Mouse (Mus musculus) adrenal gland, adult 2 months (tissue): ENCODE measurements around the gene Igfbp6. TPM values are rescaled to one million over a fixed set of nuclear protein-coding genes. Genes with fewer than 3 reads are reported as not detected.
"Not testable (repeated sequence)": the region's sequence is repeated elsewhere in the genome, so short reads cannot be mapped to it uniquely, and the experiment has no call there.

Source experiments
- DNase-seq: peaks from one replicate; pipeline ENCODE4 v3.0.0; 2021
- polyA plus RNA-seq: library from polyadenylated mRNA; depleted of rRNA; stranded (reverse); fragments of >200 nt; gene quantifications from 2 replicates; pipeline ENCODE4 v1.2.3, GENCODE M21; 2012
- total RNA-seq, 2 experiments: library from RNA; stranded (reverse); gene quantifications; 2 replicates each; pipeline ENCODE4 v1.2.3; 2021

The Igfbp6 gene
- total and polyA plus RNA-seq, 3 experiments: 37.7 to 71.0 (median 65.0) TPM

DNA sequence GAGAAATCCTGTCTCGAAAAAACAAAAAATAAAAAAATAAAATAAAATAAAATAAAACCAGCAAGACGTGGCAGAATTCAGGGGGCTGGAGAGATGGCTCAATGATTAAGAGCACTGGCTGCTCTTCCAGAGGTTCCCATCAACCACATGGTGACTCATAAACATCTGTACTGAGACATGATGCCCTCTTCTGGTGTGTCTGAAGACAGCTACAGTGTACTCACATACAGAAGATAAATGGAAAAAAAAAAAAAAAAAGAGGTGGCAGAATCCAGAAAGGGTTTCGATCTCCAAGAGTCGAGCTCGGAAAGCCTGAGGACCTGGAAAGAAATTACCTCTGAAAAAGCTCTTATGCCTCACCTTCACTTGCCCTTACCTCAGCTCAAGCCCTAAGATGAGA lies 3.0 kb upstream of the Igfbp6 start:
- no peak for DNase-seq

DNA sequence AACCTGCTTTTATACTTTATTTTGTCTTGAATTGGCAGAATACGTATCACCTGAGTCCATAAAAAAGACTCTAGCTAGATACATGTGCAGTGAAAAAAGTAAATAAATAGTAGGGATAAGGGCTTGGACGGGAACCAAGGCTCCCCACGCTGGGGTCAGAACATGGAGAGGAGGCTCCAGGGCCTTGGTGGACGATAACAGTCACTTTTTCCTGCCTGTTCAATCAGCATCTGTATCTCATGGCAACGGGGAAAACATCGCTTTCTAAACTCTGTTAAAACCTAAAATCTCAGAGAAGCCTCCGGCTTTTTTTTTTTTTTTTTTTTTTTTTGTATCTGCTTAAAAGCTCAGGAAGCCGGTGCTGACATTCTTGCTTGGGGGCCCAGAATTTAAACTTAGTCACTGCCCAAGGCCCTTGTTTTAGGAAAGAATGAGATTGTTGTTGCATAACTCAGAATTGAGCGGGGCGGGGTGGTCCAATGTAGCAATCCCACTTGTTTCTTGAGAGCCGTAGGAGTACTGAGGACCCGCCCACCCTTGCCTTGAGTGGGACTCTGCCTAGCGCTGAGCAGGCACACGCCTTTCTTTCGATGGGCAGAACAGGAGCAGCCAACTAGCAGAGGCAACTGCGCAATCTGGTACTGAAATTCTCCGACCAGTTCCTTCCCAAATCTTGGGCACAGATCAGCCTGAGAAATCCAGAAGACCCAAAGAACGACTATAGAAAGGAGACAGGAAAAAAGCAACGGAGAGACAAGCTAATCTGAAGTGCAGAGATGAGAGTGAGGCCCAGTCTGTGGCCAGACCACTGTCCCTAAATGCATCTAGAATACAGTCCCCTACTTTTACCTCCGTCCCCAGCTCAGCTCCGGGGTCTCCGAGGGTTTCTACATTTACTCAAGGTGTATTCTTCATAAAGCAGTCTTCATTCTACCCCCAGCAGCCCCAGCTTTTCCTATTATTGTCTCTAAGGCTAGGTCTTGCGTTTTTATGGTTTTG lies 949 bp upstream of the Igfbp6 start:
- no peak for DNase-seq

DNA sequence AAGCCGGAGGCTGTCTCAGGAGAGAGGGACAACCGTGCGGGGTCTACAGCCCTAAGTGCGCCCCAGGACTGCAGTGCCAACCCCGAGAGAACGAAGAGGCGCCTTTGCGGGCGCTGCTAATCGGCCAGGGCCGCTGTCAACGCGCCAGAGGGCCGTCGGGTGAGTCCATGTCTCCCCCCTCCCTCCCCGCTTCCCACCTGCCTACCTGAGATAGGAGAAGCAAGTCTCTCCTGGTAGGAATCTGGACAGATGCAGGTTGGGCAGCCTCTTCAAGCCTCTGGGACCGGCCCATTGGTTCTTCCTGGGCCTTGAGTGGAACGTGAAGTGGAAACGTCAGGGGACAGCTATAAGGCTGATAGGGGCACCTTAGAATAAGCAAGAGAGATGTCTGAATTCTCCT lies 564 bp downstream of the Igfbp6 start:
- DNase-seq: no peak

DNA sequence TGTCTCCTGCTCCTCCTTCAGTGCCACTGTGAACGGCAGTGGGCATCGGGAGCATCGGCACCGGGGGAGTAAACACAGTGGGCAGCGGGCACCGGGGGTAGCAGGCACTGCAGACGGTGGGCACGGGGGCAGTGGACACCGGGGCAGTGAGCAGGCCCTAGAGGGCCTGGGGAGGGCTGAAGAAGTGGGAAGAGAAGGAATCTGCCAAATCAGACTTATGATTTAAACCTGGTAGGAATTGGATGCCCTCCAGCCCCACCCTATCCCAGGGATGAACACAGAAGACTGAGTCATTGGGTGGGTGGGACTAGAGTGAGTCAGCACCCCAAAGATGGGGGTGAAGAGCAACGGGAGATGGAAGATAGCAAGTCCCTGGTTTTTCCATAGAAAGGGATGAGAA lies 1.2 kb downstream of the Igfbp6 start:
- DNase-seq: peak; percentile 90

DNA sequence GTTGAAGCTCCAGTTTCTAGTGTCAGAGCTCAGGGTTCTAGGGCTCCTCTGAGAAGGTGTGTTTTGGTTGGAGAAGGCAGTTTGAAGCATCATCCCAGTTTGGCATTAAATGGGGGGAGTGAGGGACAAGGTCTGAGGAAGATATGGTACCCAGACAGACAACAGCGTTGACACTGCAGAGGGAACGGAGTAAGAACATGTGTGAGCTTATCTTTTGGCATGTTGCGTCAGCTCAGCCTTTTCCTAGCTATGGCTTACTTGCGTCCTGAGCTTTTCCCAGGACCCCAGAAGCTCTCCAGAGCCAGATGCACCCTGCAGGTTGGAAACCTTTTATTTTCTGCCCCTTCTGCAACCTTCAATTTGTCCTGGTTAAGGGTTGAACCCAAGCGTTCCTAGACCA lies 1.9 kb downstream of the Igfbp6 start:
- DNase-seq: no peak

DNA sequence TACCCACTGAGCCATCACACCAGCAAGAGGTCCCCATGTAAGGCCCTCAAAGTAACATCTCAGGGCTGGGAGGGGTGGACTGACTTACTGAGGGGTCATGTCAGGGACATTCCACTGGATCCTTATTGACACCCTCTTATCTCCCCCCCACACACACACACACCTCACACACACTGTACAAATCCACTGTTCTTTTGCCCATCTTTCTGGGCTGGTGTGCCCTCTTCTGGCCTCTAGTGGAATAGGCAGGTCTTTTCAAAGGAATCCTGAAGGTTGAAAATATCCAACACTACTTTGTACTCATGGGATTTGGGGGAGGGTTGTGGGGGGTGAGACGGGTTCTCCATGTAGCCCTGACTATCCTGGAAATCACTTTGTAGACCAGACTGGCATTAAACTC lies 2.7 kb downstream of the Igfbp6 start:
- no peak for DNase-seq

DNA sequence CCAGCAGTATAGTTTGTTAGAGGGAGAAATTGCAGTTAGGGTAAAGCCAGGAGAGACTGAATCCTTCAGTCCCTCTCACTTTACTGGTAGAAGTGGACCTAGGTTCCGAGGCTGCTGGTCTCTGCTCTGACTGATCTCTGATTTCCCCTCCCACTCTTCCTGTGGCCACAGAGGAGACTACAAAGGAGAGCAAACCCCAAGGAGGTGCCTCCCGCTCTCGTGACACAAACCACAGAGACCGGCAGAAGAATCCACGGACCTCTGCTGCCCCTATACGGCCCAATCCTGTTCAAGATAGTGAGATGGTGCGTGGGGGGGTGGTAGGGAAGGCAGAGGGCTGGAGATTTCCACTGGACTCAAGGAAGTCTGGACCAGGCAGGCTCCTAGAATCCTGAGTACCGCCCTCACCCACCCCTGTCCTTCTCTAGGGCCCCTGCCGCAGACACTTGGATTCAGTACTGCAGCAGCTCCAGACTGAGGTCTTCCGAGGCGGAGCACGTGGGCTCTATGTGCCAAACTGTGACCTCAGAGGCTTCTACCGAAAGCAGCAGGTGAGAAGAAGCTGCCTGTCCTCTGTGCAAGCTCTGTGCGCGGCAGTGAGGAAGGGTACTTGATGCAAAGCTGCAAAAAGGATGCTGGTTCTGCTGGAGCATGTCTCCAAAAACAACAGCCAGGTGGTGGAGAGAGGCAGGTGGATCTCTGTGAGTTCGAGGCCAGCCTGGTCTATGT lies 3.7 kb downstream of the Igfbp6 start:
- DNase-seq: no peak

DNA sequence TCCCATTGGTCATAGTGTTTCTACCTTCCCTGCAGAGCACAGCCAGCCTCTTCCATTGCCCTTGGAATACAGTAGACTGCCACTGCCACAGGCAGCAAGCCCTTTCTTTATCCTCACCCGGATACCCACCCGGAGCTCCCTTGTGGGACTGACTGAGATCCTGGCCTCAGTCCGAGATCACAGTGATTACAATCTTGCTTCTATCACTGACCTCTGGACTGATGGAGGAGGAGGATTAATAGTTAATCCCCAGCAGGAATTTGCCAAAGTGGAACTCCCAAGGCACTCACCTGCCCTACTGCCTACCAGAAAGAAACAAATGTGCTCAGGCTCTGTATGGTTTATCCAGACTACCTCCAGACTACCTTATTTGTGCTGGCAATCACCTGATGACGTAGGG lies 5.4 kb downstream of the Igfbp6 start:
- no peak for DNase-seq

DNA sequence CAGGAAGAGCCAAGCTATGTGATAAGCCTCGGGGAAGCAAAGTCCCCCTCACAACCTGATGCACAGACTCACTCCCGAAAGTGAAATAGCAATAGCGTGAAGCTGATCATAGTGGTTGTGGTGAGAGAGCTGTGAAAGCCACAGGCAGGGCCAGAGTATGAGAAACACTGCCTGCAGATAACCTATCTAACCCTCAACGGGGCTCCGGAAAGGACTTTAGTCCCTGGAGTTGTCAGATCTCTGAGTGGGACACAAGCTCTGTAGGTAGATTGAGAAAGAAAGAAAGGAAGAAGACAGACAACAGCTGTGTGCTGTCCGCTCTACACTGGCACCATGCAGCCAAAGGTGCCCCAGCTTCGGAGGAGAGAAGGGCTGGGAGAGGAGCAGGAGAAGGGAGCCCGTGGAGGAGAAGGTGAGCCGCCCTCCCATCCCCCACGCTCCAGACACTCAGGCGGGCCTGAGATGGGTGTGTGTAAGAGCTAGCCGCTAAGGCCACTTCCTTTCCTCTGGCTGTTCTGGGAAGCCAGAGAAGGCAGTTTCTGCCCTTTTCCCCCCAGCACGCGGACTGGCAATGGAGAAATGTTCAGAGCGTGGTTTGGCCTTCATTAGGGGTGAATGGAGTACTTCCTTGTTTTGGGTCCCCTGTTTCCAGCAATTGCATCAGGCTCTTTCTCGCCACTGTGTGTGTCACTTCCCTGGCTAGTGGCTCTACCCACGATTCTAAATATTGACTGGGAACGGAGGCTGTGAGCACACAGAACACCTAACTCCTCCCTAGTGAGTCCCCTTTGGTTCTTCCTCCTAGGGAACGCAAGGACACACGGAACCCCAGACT lies 6.4 kb downstream of the Igfbp6 start, which contains the start of gene Soat2:
Gene Soat2 (plus strand): TSS at position 226 of the 835 bp plus-strand sequence.
- DNase-seq: peak; percentile 54

DNA sequence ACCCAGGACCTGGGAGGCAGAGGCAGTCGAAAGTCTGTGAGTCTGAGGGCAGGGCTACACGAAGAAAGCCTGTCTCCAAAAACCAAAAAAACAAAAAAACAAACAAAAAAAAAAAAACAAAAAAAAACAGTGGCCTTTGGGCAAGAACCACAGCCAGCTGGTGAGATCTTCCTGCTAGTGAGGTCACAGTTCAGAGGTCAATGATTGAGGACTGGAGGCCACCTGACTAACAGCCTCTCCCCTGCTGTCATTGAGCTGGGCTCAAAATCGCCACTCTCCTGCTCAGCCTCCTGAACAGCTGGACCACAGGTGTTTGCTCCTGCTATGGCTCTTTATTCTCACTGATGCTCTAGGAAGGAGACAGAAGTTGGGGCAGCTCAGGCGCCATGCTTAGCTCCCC lies 8.5 kb downstream of the Igfbp6 start:
- no peak for DNase-seq

DNA sequence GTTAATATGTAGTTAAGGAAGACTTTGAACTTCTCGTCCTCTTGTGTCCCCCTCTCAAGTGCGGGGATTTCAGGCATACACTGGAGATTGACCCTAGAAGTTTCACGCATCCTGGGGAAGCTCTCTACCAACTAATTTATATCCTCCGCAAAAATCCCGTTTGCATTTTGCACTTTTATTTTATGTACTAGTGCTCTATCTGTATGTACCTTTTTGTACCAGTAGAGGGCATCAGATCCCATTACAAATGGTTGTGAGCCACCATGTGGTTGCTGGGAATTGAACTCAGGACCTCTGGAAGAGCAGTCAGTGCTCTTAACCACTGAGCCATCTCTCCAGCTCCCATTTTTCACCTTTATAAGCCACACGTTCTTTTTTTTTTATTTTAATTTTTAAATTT lies 10.8 kb downstream of the Igfbp6 start:
- not testable (repeated sequence) for DNase-seq

DNA sequence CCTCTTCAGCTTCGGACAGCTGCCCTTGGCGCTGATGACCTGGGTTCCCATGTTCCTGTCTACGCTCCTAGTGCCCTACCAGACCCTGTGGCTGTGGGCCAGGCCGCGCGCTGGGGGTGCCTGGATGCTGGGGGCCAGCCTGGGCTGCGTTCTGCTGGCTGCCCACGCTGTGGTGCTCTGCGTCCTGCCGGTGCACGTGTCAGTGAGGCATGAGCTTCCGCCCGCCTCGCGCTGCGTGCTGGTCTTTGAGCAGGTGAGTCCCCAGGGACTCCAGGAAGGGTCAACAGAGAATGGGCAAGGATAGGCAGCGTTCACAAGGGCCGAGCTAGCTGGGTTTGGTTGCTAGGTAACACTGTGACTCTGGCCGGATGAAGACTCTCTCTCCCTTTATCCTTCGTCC lies 12.7 kb downstream of the Igfbp6 start:
- no peak for DNase-seq

DNA sequence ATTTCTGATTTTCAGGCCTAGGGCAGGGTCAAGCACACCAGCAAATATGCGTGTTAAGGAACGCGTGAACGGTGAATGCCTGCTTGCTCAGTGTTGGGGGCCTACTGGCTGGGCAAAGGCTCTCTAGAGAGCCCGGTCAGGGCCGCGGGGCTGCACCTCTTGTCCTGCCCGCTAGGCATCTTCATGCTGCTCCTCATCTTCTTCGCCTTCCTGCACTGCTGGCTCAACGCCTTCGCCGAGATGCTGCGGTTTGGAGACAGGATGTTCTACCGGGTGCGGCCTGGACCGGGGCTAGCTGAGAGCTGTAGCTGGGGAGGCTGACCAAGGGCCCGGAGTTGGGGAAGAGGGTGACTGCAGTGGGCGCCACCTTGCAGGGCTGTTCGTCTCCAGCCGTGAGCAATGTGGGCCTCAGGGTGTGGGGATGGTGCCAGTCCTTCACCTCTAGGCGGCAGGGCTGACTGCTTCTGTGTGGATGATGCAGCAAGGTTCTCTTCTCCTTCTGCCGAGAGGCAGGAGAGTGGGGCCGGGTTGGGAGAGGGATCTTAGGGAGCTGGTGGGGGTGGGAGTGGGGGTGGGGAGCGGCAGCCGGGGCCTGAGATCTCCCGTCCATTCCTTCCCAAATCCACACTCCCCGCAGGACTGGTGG lies 16.4 kb downstream of the Igfbp6 start:
- DNase-seq: no peak

DNA sequence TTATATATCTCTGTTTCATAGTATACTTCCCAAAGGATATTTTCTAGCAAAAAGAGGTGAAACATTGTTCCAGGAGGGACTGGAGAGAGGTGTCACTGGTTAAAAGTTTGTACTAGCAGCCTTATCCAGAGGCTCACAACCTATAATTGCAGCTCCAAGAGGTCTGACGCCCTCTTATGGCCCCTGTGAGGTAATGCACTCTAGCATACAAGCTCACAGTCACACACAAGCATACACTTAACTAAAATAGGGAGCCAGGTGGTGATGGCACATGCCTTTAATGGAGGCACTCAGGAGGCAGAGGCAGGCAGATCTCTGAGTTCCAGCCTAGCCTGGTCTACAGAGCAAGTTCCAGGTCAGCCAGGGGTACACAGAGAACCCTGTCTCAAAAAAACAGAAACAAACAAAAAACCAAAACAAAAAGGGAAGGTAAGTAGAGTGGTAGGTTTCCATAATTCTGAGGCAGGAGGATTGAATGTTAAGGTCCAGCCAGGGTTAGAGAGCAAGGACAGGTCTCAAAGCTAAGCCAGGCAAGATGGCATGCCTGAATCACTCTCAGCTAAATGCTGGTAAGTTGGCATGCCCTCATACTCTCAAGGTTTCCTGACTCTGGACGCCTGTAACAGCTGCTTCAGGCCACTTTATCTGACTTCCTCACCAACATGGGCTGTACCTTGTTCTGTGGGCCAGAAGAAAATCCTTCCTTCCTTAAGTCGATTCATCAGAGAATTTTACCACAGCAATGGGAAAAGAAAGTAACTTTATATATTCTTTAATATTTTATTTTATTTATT lies 19.9 kb downstream of the Igfbp6 start:
- peak; percentile 62 for DNase-seq

DNA sequence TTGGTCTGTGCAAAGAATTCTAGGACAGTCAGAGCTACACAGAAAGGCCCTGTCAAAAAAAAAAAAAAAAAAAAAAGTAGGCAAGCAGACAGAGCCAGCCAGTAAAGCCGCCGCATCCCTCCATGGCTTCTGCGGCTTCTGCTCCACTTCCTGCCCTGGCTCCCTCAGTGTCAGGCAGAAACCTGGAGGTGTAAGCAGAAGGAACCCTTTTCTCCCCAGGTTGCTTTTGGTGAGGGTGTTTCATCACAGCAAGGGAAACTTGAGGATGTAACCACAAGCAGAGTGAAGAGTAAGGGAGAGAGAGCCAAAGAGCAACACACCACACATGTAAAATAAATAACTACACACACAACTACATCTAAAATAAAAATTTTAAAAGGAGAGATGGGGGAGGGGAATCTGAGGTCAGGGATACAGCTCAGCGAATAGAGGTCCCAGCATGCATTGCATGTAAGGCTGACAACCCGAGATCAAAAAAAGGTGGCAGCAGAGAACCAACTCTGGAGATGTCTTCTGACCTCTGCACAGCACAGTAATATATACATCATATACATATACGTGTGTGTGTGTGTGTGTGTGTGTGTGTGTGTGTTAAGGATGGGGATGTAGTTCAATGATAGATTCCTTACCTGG lies 21.4 kb downstream of the Igfbp6 start:
- no peak for DNase-seq

DNA sequence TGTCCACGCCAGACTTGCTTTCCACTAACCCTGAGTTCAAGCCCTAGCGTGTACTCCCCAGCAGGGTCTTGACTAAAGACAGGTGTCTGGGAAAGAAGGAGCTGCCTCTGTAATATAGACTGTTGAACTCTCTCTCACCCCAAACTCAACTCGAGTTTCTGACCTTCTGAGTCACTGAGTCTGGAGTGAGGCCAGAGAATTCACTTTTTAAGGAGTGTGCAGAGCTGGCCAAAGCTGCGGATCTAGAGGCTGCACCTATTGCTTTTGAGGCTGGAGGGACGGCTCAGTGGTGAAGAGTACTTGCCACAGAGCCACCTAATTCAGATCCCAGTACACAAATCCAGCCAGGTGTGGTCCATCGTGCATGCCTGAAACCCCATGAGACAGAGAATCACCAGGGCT lies 23.5 kb downstream of the Igfbp6 start:
- DNase-seq: peak; percentile 81

DNA sequence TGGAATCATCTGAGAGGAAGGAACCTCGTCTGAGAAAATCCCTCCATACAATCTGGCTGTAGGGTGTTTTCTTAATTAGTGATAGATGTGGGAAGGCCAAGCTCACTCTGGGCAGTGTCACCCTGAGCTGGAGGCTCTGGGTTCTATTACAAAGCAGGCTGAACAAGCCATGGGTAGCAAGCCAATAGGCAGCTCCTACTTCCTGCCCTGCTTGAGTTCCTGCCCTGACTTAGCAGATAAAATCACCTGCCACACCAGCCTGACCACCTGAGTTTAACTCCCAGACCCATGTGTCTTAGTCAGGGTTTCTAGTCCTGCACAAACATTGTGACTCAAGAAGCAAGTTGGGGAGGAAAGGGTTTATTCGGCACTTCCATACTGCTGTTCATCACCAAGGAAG lies 24.9 kb downstream of the Igfbp6 start:
- no peak for DNase-seq

DNA sequence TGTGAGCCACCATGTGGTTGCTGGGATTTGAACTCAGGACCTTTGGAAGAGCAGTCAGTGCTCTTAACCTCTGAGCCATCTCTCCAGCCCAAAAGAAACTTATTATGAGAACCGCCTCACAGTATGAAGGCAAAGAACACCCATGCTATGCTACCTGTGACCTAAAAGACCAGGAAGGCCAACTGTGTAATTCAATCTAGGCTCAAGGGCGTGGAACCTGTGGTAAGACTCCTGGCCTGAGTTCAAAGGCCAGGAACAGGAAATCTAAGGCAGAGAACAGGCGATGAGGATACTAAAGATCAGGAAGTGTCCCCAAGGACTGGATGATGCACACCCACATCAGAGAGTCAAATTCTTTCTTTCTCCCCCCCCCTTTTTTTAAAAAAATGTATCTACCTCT lies 29.4 kb downstream of the Igfbp6 start:
- no peak for DNase-seq

DNA sequence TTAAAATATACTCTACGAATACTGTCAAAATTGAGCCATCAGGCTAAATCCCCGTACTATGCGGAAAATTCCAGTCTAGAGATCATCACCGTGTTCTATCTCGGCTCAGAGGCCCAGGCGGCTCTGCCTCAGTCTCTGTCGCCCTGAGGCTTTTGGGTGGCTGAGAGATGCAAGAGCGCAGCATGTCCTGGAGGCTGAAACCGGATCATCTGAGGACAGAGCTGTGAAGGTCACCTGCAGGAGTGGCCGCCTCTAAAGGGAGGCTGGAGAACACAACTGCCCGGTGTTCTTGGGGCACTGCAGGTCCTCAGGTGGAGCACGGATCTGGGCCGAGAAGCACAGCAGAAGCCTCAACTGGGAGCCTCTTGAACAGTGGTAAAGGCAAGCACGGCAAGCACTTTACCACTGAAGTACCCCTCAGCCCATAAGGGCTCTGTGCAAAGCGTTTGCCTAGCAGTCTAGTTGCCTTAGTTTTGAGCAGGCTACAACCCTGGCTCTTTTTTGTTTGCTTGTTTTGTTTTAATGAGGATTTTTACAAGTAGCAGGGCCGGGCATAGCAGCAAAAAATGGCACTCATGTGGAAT lies 31.7 kb downstream of the Igfbp6 start:
- DNase-seq: no peak
